Mouse (Mus musculus): ENCODE measurements around the gene Kctd8.

DNA sequence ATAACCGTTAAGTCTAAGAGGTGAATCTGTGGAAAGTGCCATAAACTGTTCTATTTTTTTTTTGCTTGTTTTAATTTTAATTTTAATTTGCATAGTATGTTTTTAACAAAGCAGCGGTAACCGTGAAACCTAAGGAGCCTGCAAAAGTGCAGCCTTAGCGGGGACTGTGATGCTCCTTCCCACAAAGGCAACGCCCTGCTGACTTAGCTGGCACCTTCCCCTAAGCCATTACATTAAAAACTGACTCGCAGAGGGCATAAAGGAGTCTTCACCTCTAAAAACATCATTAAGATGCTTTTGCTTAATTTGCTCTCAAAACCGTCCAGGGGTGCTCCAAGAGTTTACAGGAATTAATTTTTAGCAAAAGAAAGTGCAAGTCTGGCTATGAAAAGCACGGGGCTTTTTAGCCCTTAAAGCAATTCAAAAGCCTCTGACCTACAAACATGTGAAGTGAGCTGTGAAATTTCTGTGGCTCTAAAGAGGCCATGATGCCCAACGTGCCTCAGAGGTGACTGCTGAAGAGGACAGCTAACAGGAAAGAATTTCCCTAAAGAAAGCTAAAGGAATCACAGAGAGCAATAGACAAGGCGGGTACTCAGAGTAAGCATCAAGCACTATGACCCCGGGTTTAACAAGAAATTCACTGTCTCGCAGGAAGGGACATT is 16.8 kb downstream of the Kctd8 start:
- TF ChIP-seq CTCF (IDR thresholded peaks at IDR 0.05; ENCODE audit: borderline replicate concordance, insufficient read depth, low read depth, low read length) (no peak), POLR2A (IDR thresholded peaks at IDR 0.05; ENCODE audit: borderline replicate concordance, insufficient read depth, low read length) (no peak)
